Mouse (Mus musculus) kidney, embryonic 15.5 days (tissue): ENCODE data around the gene Glt8d1. TPM values are rescaled to one million over a fixed set of nuclear protein-coding genes. Genes with fewer than 3 reads are reported as not detected.

Experiments used
- ATAC-seq: fragments of 200-750 bp; cut with Nextera tagmentation; replicated peaks from 2 replicates; pipeline ENCODE4 v1.8.0; 2017; ENCODE audit warnings: moderate TSS enrichment; ENCODE audit not compliant: low FRiP score
- H3K27ac ChIP-seq: fragments of 300-500 bp; sonication (generic); 2 replicates; pipeline ENCODE4 v1.5.1; 2015; ENCODE audit warnings: mild to moderate bottlenecking, inconsistent platforms
- H3K27me3 ChIP-seq: fragments of 300-500 bp; sonication (generic); 2 replicates; pipeline ENCODE4 v1.6.1; 2015; ENCODE audit warnings: inconsistent platforms
- H3K36me3 ChIP-seq: fragments of 300-500 bp; sonication (generic); 2 replicates; pipeline ENCODE4 v1.6.1; 2015; ENCODE audit warnings: inconsistent platforms
- H3K4me1 ChIP-seq: fragments of 300-500 bp; sonication (generic); 2 replicates; pipeline ENCODE4 v1.6.1; 2015; ENCODE audit warnings: inconsistent platforms
- H3K4me2 ChIP-seq: fragments of 300-500 bp; sonication (generic); 2 replicates; pipeline ENCODE4 v1.6.1; 2015; ENCODE audit warnings: moderate library complexity, mild to moderate bottlenecking, inconsistent platforms
- H3K4me3 ChIP-seq: fragments of 300-500 bp; sonication (generic); replicated peaks from 2 replicates; pipeline ENCODE4 v1.5.1; 2015; ENCODE audit warnings: mild to moderate bottlenecking, inconsistent platforms
- H3K9ac ChIP-seq: fragments of 300-500 bp; sonication (generic); 2 replicates; pipeline ENCODE4 v1.6.1; 2015; ENCODE audit warnings: mild to moderate bottlenecking, inconsistent platforms
- H3K9me3 ChIP-seq: fragments of 300-500 bp; sonication (generic); replicated peaks from 2 replicates; pipeline ENCODE4 v1.6.1; 2016; ENCODE audit warnings: inconsistent platforms
- WGBS: fragments of 180-500 bp; shearing (Covaris S2); methylation state at CpG from one replicate; pipeline ENCODE4 v1.1.7; 2015; ENCODE audit warnings: mixed read lengths; 5-methylcytosine and 5-hydroxymethylcytosine counted together
- polyA plus RNA-seq: library from polyadenylated mRNA; unstranded; fragments of >200 nt; fragmentation: Nextera tagmentation; extraction: Ambion mirVana; gene quantifications from 2 replicates; pipeline ENCODE4 v1.2.1, GENCODE M21; 2015

The Glt8d1 gene
- 66.4 and 70.1 TPM in 2 replicates for polyA plus RNA-seq

DNA sequence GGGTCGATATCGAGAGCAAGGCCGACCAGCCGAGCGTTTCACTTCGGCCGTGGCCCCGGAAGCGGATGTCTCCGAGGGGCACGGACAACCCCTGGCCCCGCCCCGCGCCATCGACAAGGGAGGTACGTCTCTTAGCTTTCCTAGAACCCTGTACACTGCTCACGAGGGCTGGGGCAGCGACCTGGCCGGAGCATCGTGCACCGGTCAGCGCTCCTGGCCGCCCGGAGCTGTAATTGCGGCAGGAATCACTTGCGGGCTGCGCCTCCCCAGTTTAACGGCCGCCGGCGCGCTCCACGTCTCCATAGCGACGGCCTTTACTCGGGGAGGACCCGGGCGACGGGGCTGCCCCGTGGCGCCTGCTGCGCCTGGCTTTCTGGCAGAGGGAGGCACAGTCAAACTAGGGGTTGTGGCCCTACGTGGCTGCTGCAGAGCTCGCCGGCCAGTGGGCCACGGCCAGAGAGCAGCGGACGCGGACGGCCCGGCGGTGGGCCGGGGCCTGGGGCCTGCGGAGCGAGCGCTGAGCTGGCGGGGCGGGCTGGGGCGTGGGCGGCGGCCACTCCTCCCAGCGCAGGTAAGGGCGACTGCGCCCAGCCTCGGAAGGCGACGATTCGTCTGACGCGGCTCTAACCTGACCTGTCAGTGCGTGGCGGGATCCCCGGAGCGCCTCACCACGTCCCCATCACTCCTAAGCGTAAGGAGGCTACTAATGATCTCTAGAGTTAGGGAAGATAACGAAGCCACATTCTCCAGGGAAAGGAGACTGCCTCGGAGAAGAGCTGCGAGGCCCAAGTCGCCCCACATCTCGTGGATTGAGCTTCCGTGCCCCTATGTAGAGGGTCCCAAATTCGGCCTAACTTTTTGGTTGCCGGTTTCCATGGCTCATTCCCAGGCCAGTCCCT is at the start of gene Glt8d1, which contains the start of gene Spcs1:
TSS of gene Glt8d1 (plus strand) at position 94 of the 899 bp plus-strand sequence.
TSS of gene Spcs1 (minus strand) at position 366 of the 899 bp plus-strand sequence.
- Histone ChIP-seq H3K4me3 (peak within 1 kb of the TSS; percentile 97), H3K4me1 (peaks cover 16% of the 10 kb centered on the region), H3K9me3 (no peaks in the 10 kb centered on the region), H3K9ac (peak within 1 kb of the TSS; percentile 93), H3K27me3 (no peaks in the 10 kb centered on the region), H3K4me2 (peak within 1 kb of the TSS; percentile 74), H3K27ac (peak within 1 kb of the TSS; percentile 98), H3K36me3 (peaks cover 22% of the 10 kb centered on the region)
- ATAC-seq = peak; percentile 95
- WGBS = under 1% methylated on average over 75 of the region's 84 CpGs

DNA sequence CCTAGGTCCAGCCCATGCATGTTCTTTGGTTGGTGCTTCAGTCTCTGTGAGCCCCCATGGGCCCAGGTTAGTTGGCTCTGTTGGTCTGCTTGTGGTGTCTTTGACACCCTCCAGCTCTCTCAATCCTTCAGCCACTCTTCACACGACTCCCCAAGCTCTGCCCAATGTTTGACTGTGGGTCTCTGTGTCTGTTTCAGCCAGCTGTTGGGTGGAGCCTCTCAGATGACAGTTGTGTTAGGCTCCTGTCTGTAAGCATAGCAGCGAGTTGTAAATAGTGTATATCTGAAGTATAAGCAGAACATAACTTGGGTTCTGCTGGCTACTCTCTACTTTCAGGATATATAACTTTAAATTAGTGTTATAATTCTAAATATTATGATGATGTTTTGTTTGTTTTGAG is 42.7 kb upstream of the Glt8d1 start:
- Histone ChIP-seq H3K27ac (no peak overlapping the region), H3K9me3 (no peaks in the 10 kb centered on the region), H3K4me1 (no peaks in the 10 kb centered on the region), H3K9ac (no peak overlapping the region), H3K4me2 (no peak overlapping the region), H3K4me3 (no peak overlapping the region), H3K27me3 (no peaks in the 10 kb centered on the region), H3K36me3 (peaks cover 45% of the 10 kb centered on the region)
- 79% methylated on average over 2 of the region's 2 CpGs for WGBS
- no peak for ATAC-seq

DNA sequence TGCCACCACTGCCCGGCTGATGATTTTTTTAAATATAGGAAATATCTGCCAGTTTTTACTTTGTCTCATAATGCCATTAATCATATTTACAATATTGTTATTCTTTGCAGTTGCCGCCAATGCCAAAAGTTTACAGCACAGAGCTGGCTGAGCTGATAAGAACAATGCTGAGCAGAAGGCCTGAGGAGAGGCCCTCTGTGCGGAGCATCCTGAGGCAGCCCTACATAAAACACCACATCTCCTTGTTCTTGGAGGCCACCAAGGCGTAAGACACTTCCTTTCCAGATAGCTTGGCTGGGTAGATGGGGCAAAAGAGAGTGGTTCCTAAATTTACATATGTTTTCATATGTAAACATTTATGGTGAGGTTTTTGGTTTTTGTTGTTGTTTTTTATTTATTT is 42.2 kb upstream of the Glt8d1 start:
- 90% methylated on average over 4 of the region's 4 CpGs for WGBS
- no peaks in the 10 kb centered on the region for H3K4me1 ChIP-seq
- H3K27me3 ChIP-seq = no peaks in the 10 kb centered on the region
- no peak for ATAC-seq
- H3K4me2 ChIP-seq = no peak overlapping the region
- H3K9me3 ChIP-seq = no peaks in the 10 kb centered on the region
- H3K36me3 ChIP-seq = peaks cover 41% of the 10 kb centered on the region
- H3K9ac ChIP-seq = no peak overlapping the region
- no peak overlapping the region for H3K4me3 ChIP-seq
- H3K27ac ChIP-seq = no peak overlapping the region

DNA sequence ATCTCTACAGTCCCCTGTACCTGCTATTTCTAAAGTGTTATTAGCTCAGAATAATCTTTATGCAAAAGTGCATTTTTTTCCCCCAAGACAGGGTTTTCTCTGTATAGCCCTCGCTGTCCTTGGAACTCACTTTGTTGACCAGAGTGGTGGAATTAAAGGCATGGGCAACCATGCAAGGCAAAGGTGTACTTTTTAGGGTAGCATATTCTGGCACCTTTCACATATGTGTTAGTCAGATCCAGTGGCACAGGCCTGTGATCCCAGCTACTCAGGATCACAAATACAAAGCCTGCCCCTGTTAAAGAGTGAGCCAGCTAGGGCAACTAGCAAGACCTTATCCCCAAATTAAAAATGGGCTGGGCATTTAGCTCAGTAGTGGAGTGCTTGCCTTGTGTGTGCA is 40.8 kb upstream of the Glt8d1 start:
- Histone ChIP-seq H3K4me2 (no peak overlapping the region), H3K9ac (no peak overlapping the region), H3K9me3 (no peaks in the 10 kb centered on the region), H3K36me3 (peaks cover 41% of the 10 kb centered on the region), H3K4me1 (no peaks in the 10 kb centered on the region), H3K27me3 (no peaks in the 10 kb centered on the region), H3K4me3 (no peak overlapping the region), H3K27ac (no peak overlapping the region)
- 90% methylated on average over 1 of the region's 1 CpGs for WGBS
- no peak for ATAC-seq

DNA sequence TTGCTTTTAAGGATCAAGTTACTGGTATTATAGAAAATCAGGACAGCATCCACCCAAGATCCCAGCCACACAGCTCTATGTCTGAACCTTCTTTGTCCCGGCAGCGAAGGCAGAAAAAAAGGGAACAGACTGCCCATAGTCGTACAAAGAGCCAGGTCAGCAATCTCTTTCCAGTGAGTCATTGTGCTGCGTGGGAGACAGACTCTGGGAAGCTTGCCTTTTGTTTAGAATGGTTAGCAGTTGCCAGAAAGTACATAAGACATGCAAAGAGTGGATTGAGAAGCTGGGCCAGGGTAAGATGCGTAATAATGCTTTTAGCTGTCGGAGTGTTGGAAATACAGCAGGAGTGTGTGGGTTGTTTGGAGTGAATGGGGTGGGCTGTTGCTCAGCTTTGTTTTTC is 27.0 kb upstream of the Glt8d1 start:
- peaks cover 36% of the 10 kb centered on the region for H3K36me3 ChIP-seq
- 72% methylated on average over 6 of the region's 6 CpGs for WGBS

DNA sequence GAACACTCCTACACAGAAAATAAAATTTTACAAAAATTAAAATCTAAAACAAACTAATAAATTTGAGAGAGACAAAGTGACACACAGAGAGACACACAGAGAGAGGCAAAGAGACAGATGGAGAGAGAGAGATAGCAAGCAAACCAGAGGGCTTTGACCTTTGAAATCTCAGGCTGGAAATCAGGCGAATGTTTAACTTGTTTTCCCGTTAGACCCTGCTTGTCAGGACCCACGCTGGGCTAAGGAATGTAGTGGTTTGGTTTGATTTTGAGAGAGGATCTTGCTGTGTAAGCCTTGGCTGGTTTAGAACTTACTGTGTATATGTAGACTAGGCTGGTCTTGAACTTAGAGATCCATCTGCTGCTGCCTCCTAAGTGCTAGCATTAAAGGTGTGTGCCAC is 25.0 kb upstream of the Glt8d1 start:
- WGBS = 75% methylated on average over 3 of the region's 3 CpGs
- H3K4me1 ChIP-seq = no peaks in the 10 kb centered on the region
- ATAC-seq = no peak

More for the DNA sequence above, 27.0 kb upstream of the Glt8d1 start:
- Histone ChIP-seq H3K4me1 (no peaks in the 10 kb centered on the region), H3K9ac (no peak overlapping the region), H3K4me3 (no peak overlapping the region), H3K4me2 (no peak overlapping the region), H3K9me3 (no peaks in the 10 kb centered on the region), H3K27ac (0 out of 2 replicates have a peak overlapping the region, but pooled peaks have one; percentile 32), H3K27me3 (no peaks in the 10 kb centered on the region)
- no peak for ATAC-seq

DNA sequence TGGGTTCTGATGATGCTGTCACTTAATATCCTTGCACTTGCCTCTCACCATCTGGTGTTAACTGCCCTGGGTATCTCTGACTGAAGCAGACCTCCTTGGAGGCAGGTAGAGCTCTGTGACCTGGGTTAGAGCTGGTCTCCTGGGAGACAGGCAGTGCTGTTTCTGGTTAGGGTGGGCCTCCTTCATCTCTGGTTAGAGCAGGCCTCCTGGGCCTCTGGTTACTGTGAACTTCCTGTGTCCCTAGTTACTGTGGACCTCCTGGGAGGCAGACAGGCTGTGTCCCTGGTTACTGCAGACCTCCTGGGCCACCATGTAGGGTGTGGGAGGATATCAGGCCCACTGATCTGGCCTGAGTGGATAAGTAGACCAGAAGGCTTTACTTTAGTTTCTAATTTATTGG is 4.8 kb upstream of the Glt8d1 start:
- Histone ChIP-seq H3K27ac (no peak overlapping the region), H3K4me2 (no peak overlapping the region), H3K9me3 (no peaks in the 10 kb centered on the region), H3K36me3 (peaks cover 19% of the 10 kb centered on the region), H3K27me3 (no peaks in the 10 kb centered on the region), H3K4me1 (peaks cover 9% of the 10 kb centered on the region), H3K4me3 (no peak overlapping the region), H3K9ac (no peak overlapping the region)
- no peak for ATAC-seq

More for the DNA sequence above, 25.0 kb upstream of the Glt8d1 start:
- Histone ChIP-seq H3K9ac (no peak overlapping the region), H3K27ac (no peak overlapping the region), H3K27me3 (no peaks in the 10 kb centered on the region), H3K4me3 (no peak overlapping the region), H3K36me3 (peaks cover 33% of the 10 kb centered on the region), H3K4me2 (no peak overlapping the region), H3K9me3 (no peaks in the 10 kb centered on the region)

DNA sequence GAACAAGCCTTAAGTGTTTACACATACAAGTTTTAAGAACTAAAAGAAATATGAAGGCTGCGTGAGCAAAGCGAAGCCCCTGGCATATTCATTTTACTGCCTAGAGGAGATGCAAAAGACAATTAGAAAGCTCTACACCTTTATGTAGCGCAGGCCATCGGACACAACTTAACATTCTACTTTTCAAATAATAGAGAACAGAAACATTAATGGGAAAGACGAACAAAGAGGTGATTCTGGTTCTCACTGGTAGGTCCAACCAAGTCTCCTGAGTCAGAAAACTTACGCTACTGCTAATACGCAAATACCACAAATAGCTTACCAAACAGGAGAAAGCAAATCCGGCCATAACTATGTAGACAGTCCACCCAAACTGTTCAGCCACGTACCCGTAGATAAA is 844 bp upstream of the Glt8d1 start:
- H3K27ac ChIP-seq = peak overlapping the region; percentile 98

DNA sequence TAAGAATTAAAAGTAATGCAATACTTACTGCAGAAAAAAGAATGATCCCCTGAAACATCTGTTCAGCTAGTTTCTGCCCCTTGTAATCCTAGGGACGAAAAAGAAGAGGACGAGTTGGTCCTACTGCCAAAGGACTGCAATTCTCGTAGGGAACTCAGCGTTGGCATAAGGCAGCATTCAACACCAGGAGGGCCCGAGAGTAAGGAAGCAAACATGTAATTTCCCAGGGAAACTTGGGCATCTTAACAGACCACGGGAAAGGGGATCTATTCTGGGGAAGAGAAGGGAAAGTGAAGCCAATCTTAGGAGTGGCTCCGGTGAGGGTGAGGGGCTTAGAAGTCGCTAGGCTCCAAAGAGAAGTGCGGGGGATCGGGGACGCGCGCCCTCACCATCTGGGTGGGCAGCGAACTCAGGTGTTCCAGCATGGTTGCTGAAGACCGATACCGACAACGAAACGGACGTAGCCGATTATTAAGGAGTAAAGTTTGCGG is 339 bp upstream of the Glt8d1 start:
- Histone ChIP-seq H3K4me2 (peak overlapping the region; percentile 74), H3K9ac (peak overlapping the region; percentile 93), H3K4me1 (peaks cover 16% of the 10 kb centered on the region), H3K9me3 (no peaks in the 10 kb centered on the region), H3K27me3 (no peaks in the 10 kb centered on the region), H3K36me3 (peaks cover 22% of the 10 kb centered on the region), H3K4me3 (peak overlapping the region; percentile 97), H3K27ac (peak overlapping the region; percentile 98)
- 0% methylated on average over 21 of the region's 21 CpGs for WGBS
- peak; percentile 14 for ATAC-seq

More for the DNA sequence above, 844 bp upstream of the Glt8d1 start:
- peak overlapping the region; percentile 93 for H3K9ac ChIP-seq
- 59% methylated on average over 10 of the region's 10 CpGs for WGBS
- H3K27me3 ChIP-seq = no peaks in the 10 kb centered on the region
- H3K9me3 ChIP-seq = no peaks in the 10 kb centered on the region
- peak overlapping the region; percentile 97 for H3K4me3 ChIP-seq
- H3K36me3 ChIP-seq = peaks cover 22% of the 10 kb centered on the region
- ATAC-seq = no peak
- H3K4me2 ChIP-seq = peak overlapping the region; percentile 74
- H3K4me1 ChIP-seq = peaks cover 16% of the 10 kb centered on the region

DNA sequence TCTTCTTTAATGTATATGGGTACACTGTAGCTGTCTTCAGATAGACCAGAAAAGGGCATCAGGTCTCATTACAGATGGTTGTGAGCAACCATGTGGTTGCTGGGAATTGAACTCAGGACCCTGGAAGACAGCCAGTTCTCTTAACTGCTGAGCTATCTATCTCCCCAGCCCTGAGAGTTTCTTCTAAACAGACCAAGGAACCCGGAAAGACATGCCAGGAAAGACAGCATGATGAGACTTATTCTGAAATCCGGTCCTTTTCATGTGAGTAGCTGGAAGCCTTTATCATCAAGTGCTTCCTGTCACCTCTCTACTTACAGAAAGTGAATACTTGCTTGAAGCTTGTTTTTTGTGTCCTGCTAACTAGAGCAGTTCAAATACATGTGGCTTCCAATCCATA is 3.3 kb downstream of the Glt8d1 start:
- WGBS = 84% methylated on average over 2 of the region's 2 CpGs
- H3K9ac ChIP-seq = no peak overlapping the region
- ATAC-seq = no peak
- peaks cover 29% of the 10 kb centered on the region for H3K36me3 ChIP-seq
- no peaks in the 10 kb centered on the region for H3K27me3 ChIP-seq
- no peak overlapping the region for H3K4me3 ChIP-seq
- H3K4me2 ChIP-seq = no peak overlapping the region
- no peaks in the 10 kb centered on the region for H3K9me3 ChIP-seq
- H3K27ac ChIP-seq = no peak overlapping the region
- H3K4me1 ChIP-seq = peaks cover 15% of the 10 kb centered on the region

DNA sequence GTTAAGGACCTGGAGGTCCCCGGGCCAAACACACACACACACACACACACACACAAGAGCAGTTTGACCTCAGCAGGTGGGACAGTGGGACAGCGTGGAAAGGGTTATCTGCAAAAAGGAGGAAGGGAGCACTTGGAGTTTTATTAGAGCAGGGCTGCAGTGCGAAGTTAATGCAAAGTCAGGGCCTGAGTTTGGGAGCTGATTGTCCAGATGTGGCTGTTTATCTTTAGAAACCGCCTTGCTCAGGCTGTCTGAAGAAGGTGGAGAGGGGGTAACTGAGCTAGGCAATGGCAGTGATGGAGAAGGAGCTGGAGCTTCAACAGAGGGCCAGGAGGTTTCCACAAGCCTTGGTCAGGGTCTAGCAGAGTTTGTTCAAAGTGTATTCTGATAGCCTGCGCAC is 5.6 kb downstream of the Glt8d1 start:
- WGBS = 78% methylated on average over 5 of the region's 5 CpGs
- H3K36me3 ChIP-seq = peaks cover 50% of the 10 kb centered on the region
- no peak overlapping the region for H3K27ac ChIP-seq
- no peaks in the 10 kb centered on the region for H3K9me3 ChIP-seq
- H3K9ac ChIP-seq = no peak overlapping the region
- no peak overlapping the region for H3K4me3 ChIP-seq
- no peak for ATAC-seq
- no peaks in the 10 kb centered on the region for H3K27me3 ChIP-seq
- no peak overlapping the region for H3K4me2 ChIP-seq
- H3K4me1 ChIP-seq = peaks cover 7% of the 10 kb centered on the region

DNA sequence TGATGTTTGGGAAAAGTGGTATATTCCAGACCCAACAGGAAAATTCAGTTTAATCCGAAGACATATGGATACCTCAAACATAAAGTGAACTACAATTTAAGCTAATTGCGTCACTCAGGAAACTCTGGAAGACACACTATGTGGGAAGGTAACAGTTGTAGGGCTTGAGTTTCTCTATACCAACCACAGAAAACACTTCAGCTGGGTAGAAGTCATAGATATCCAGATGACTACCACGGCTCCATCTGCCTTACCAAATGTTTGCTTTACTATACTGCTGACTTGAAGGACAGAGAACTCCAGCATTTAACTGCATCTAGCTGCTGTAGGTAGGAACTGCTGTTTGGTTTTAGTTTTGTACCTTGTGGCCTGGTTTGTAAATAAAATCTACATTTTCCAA is 10.4 kb downstream of the Glt8d1 start:
- ATAC-seq = no peak
- Histone ChIP-seq H3K27me3 (no peaks in the 10 kb centered on the region), H3K9ac (no peak overlapping the region), H3K4me2 (no peak overlapping the region), H3K27ac (no peak overlapping the region), H3K4me1 (0 out of 2 replicates have a peak, but pooled peaks cover 3% of the 10 kb centered on the region), H3K36me3 (peaks cover 95% of the 10 kb centered on the region), H3K9me3 (no peaks in the 10 kb centered on the region), H3K4me3 (no peak overlapping the region)
- 96% methylated on average over 3 of the region's 3 CpGs for WGBS
